Mouse (Mus musculus) cerebellum, adult 2 months (tissue): ENCODE results near the gene Nrg3.

ENCODE experiments used
- CTCF ChIP-seq: fragments of 200-500 bp; IDR thresholded peaks from 2 replicates; pipeline ENCODE4 v1.5.1; 2011; ENCODE audit warnings: low read depth, mild to moderate bottlenecking, control low read depth, low read length, moderate library complexity, borderline replicate concordance; ENCODE audit not compliant: insufficient read depth
- POLR2A ChIP-seq: fragments of 200-500 bp; IDR thresholded peaks from 2 replicates; pipeline ENCODE4 v1.6.1; 2011; ENCODE audit warnings: low read length, control low read depth, borderline replicate concordance; ENCODE audit not compliant: insufficient read depth

DNA sequence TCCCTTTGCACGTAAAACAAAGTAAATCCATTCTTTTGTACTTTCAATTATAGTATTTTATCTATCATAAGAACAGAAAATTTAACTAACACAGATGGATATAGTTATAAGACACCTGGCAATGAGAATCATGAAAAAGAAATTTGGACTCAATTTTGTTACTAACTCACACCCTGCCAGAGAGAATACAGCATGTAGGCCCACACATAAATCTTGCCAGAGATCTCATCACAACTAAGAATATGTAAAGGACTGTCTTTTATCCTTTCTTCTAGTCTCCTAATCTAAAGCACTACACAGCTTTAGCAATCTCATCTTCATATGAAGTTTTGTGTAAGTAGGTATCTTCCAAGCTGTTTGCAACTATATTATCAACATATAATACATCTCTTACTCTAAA, 904.7 kb downstream of the Nrg3 start:
- TF ChIP-seq POLR2A (no peak), CTCF (no peak)
